Mouse (Mus musculus) bone marrow macrophage, adult 2 months (primary cell): ENCODE results near the gene Vpreb3.

Experiments
- CTCF ChIP-seq: IDR thresholded peaks from 2 replicates; pipeline ENCODE4 v1.5.1; 2012; ENCODE audit warnings: low read depth, mild to moderate bottlenecking, low read length, moderate library complexity
- POLR2A ChIP-seq: IDR thresholded peaks from 2 replicates; pipeline ENCODE4 v1.6.1; 2012; ENCODE audit warnings: mild to moderate bottlenecking, low read depth, low read length, borderline replicate concordance

GRCm38 (mm10) chr10:75898039-75898564 lies 44.8 kb upstream of the Vpreb3 start:
- TF ChIP-seq CTCF: no peak
- TF ChIP-seq POLR2A: no peak
